22 mouse cellular contexts compared by ENCODE assay signal in the genomic region with DNA sequence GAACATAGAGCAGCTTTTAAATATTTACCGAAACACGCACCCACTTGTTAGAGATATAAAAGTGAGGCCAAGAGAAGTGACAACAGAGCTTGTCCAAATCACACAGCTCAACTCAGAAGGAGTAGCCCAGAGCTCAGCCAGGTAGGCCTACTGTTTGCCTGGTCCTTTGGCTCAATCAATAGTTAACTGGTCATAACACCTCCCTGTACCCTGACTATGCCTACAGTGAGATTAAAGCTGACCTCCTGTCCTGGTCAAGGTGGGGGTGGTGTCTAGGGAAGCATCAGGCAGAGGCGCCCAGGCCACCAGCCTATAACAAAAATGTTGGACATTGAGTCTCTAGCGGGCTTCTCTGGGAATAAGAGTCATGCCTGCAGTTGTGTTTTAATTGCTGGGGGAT. TPM values are rescaled to one million over a fixed set of nuclear protein-coding genes. Genes with fewer than 3 reads are reported as not detected.
"Had no signal": no experiment of that assay in that cellular context is flagged by ENCODE, and none has a peak within 500 bp of the region (broad histone marks: within the 10 kb centered on the region; RNA-seq: fewer than 3 reads in every experiment).

No protein-coding gene starts in this region.

- H3K4me1 ChIP-seq: limb, embryonic 12.5 days; limb, embryonic 15.5 days; midbrain, embryonic 10.5 days; midbrain, embryonic 13.5 days; stomach, embryonic 15.5 days had no signal

- H3K4me2 ChIP-seq: limb, embryonic 12.5 days; limb, embryonic 15.5 days; lung, embryonic 14.5 days; midbrain, embryonic 13.5 days; stomach, embryonic 15.5 days had no signal

- ATAC-seq: inflammation-experienced regulatory T-cells, adult 6 months; intestine, embryonic 16.5 days; lung, postnatal 0 days; midbrain, embryonic 13.5 days; midbrain, embryonic 16.5 days had no signal

- DNase-seq: kidney, adult 18-20 months; kidney, adult 9 months; kidney, postnatal 14 days; kidney, postnatal 4 days; left cerebral cortex, postnatal 4 days; lung, embryonic 14.5 days; lung, postnatal 36 days; right cerebral cortex, postnatal 25 days; spleen, adult 18-20 months; thymus, postnatal 25 days had no signal

- H3K27me3 ChIP-seq: limb, embryonic 12.5 days; limb, embryonic 15.5 days; midbrain, embryonic 13.5 days; stomach, embryonic 15.5 days had no signal

- H3K9me3 ChIP-seq: limb, embryonic 12.5 days; limb, embryonic 15.5 days; midbrain, embryonic 10.5 days; midbrain, embryonic 13.5 days; stomach, embryonic 15.5 days had no signal

- H3K4me3 ChIP-seq: limb, embryonic 12.5 days; limb, embryonic 15.5 days; megakaryocyte, embryonic 14.5 days; midbrain, embryonic 10.5 days; midbrain, embryonic 13.5 days; myocyte; stomach, embryonic 15.5 days had no signal

- H3K9ac ChIP-seq: limb, embryonic 12.5 days; limb, embryonic 15.5 days; lung, embryonic 14.5 days; midbrain, embryonic 13.5 days; stomach, embryonic 15.5 days had no signal

- H3K27ac ChIP-seq: limb, embryonic 12.5 days; limb, embryonic 15.5 days; midbrain, embryonic 10.5 days; midbrain, embryonic 13.5 days; stomach, embryonic 15.5 days had no signal

- H3K36me3 ChIP-seq: limb, embryonic 12.5 days; limb, embryonic 15.5 days; midbrain, embryonic 10.5 days; midbrain, embryonic 13.5 days; stomach, embryonic 15.5 days had no signal

RNA-seq across cellular contexts. Expression of a gene that starts 36.8 kb away (rescaled TPM):
- total RNA-seq: monocyte, adult 5-6 weeks had no signal
